Mouse (Mus musculus): ENCODE data around the gene Igsf9b.

Gene Igsf9b

GRCm38 (mm10) chr9:27298411-27299285 is at the start of gene Igsf9b:
Igsf9b (plus strand) TSS chr9:27299204.
- peak; percentile 69 for DNase-seq (ENCODE audit: low spot score)

- no peak for DNase-seq (ENCODE audit: low spot score)
Measured at GRCm38 (mm10) chr9:27252034-27252714, 46.8 kb upstream of the Igsf9b start.

- DNase-seq (ENCODE audit: low spot score), result no peak
Measured at GRCm38 (mm10) chr9:27256454-27256853, 42.5 kb upstream of the Igsf9b start.

- DNase-seq (ENCODE audit: low spot score), result no peak
Measured at GRCm38 (mm10) chr9:27260378-27260947, 38.5 kb upstream of the Igsf9b start.

- no peak for DNase-seq (ENCODE audit: low spot score)
Measured at GRCm38 (mm10) chr9:27261905-27262304, 37.1 kb upstream of the Igsf9b start.

GRCm38 (mm10) chr9:27265009-27265408 is 34.0 kb upstream of the Igsf9b start:
- no peak for DNase-seq (ENCODE audit: low spot score)

- DNase-seq (ENCODE audit: low spot score), result no peak
Measured at GRCm38 (mm10) chr9:27267878-27268277, 31.1 kb upstream of the Igsf9b start.

- DNase-seq (ENCODE audit: low spot score), result no peak
Measured at GRCm38 (mm10) chr9:27268493-27268892, 30.5 kb upstream of the Igsf9b start.

- DNase-seq (ENCODE audit: low spot score), result no peak
Measured at GRCm38 (mm10) chr9:27269322-27269721, 29.7 kb upstream of the Igsf9b start.

GRCm38 (mm10) chr9:27269904-27270303 is 29.1 kb upstream of the Igsf9b start:
- no peak for DNase-seq (ENCODE audit: low spot score)

GRCm38 (mm10) chr9:27271899-27272298 is 27.1 kb upstream of the Igsf9b start:
- no peak for DNase-seq (ENCODE audit: low spot score)

GRCm38 (mm10) chr9:27272858-27273257 is 26.1 kb upstream of the Igsf9b start:
- DNase-seq (ENCODE audit: low spot score), result no peak

- DNase-seq (ENCODE audit: low spot score), result no peak
Measured at GRCm38 (mm10) chr9:27276282-27276839, 22.6 kb upstream of the Igsf9b start.

GRCm38 (mm10) chr9:27277401-27278087 is 21.5 kb upstream of the Igsf9b start:
- no peak for DNase-seq (ENCODE audit: low spot score)

- DNase-seq (ENCODE audit: low spot score), result no peak
Measured at GRCm38 (mm10) chr9:27279041-27279440, 20.0 kb upstream of the Igsf9b start.

- DNase-seq (ENCODE audit: low spot score), result no peak
Measured at GRCm38 (mm10) chr9:27280976-27281375, 18.0 kb upstream of the Igsf9b start.

GRCm38 (mm10) chr9:27285719-27286249 is 13.2 kb upstream of the Igsf9b start:
- no peak for DNase-seq (ENCODE audit: low spot score)

GRCm38 (mm10) chr9:27286296-27286695 is 12.7 kb upstream of the Igsf9b start:
- DNase-seq (ENCODE audit: low spot score), result no peak

- DNase-seq (ENCODE audit: low spot score), result no peak
Measured at GRCm38 (mm10) chr9:27286859-27287258, 12.1 kb upstream of the Igsf9b start.

- no peak for DNase-seq (ENCODE audit: low spot score)
Measured at GRCm38 (mm10) chr9:27287419-27287818, 11.6 kb upstream of the Igsf9b start.

GRCm38 (mm10) chr9:27288442-27288841 is 10.6 kb upstream of the Igsf9b start:
- no peak for DNase-seq (ENCODE audit: low spot score)
